ENCODE assay signal across 10 mouse cellular contexts in the genomic region with DNA sequence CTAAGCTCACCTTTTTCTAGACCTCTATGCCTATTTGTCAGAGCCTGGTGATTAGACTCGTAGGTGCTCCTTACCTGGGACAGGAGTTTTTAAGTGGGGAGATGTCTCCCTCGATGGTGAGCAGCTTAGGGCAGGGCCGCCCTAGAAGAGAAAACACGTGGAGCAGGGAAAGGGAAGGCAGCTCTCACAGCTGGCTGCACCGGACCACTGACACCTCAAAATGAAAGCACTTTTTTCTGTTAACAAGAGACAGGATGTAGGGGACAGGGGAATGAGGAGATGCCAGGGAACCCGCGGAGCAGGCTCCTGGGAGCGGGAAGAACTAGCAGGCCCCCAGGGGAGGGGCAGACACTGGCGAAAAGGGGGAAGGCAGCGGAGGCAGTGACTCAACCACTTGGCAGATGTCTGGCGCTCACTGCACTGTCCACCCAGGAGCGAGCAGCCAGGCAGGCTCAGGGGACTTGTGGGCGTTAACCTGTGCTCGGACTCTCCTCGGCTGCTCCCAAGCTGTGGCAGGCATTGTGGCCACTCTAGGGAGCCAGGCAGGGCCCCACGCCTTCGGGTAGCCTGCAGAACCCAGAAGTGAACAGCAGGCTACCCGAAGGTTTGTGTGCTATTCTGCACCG. TPM values are rescaled to one million over a fixed set of nuclear protein-coding genes. Genes with fewer than 3 reads are reported as not detected.
DNase-seq lines count a peak whose midpoint lies in the region; ATAC-seq and TF ChIP-seq lines count a peak whose summit lies in the region.
"Had no signal": no experiment of that assay in that cellular context is flagged by ENCODE, and none has a peak within 500 bp of the region (broad histone marks: within the 10 kb centered on the region; RNA-seq: fewer than 3 reads in every experiment).

No protein-coding gene starts in this region.

- H3K9ac ChIP-seq in kidney, postnatal 0 days (ENCODE audit: low read depth, low read length), result no peak overlapping the region
- no peak overlapping the region for H3K9ac ChIP-seq in midbrain, embryonic 14.5 days (replicated peaks; ENCODE audit: low read length)

- H3K4me3 ChIP-seq in kidney, postnatal 0 days (replicated peaks; ENCODE audit: low read depth, low read length), result no peak overlapping the region
- H3K4me3 ChIP-seq in midbrain, embryonic 14.5 days (replicated peaks; ENCODE audit: low read depth, low read length), result no peak overlapping the region

- H3K4me2 ChIP-seq in kidney, postnatal 0 days (ENCODE audit: low read length), result peak overlapping the region; percentile 23
- no peak overlapping the region for H3K4me2 ChIP-seq in midbrain, embryonic 14.5 days (ENCODE audit: low read length)

- peak; percentile 16 for DNase-seq in kidney, adult 9 months
- DNase-seq in kidney, adult 11 months, result no peak
- peak; percentile 5 for DNase-seq in gastrocnemius, postnatal 14 days
- DNase-seq in kidney, postnatal 0 days (ENCODE audit: low spot score), result no peak
- DNase-seq in spleen, postnatal 14 days (ENCODE audit: low spot score in 2 of 2), result no peak
- DNase-seq in c-Kit-positive CD71-positive TER-119-positive erythroid progenitor cells, embryonic 14.5 days (ENCODE audit: low spot score), result no peak
- DNase-seq in midbrain, embryonic 14.5 days, result no peak

- no peaks in the 10 kb centered on the region for H3K9me3 ChIP-seq in kidney, postnatal 0 days (replicated peaks; ENCODE audit: low read length)
- no peaks in the 10 kb centered on the region for H3K9me3 ChIP-seq in midbrain, embryonic 14.5 days (ENCODE audit: control insufficient read depth, low read length)

- no peak for TF ChIP-seq CTCF in kidney, postnatal 0 days (IDR thresholded peaks at IDR 0.05; ENCODE audit: low read depth)

- no peaks in the 10 kb centered on the region for H3K36me3 ChIP-seq in kidney, postnatal 0 days (ENCODE audit: insufficient read depth, low read length)
- no peaks in the 10 kb centered on the region for H3K36me3 ChIP-seq in midbrain, embryonic 14.5 days (ENCODE audit: control insufficient read depth, insufficient read depth, low read length)

- H3K27ac ChIP-seq in kidney, postnatal 0 days, result no peak overlapping the region
- H3K27ac ChIP-seq in midbrain, embryonic 14.5 days (replicated peaks; ENCODE audit: low read depth, low read length), result no peak overlapping the region

- 65% methylated on average over 19 of the region's 19 CpGs for WGBS in kidney, postnatal 0 days
- WGBS in midbrain, embryonic 14.5 days, result 74% methylated on average over 19 of the region's 19 CpGs

- intact Hi-C loops in gastrocnemius, postnatal 14 days (cut with DNase I; ENCODE audit: low total_unique reads), result no loop called here

- no peaks in the 10 kb centered on the region for H3K27me3 ChIP-seq in kidney, postnatal 0 days (ENCODE audit: insufficient read depth, low read length)
- no peaks in the 10 kb centered on the region for H3K27me3 ChIP-seq in midbrain, embryonic 14.5 days (ENCODE audit: control insufficient read depth, insufficient read depth, low read length)

- H3K4me1 ChIP-seq in kidney, postnatal 0 days (replicated peaks; ENCODE audit: insufficient read depth, low read length), result no peaks in the 10 kb centered on the region
- no peaks in the 10 kb centered on the region for H3K4me1 ChIP-seq in midbrain, embryonic 14.5 days (ENCODE audit: control insufficient read depth, insufficient read depth, low read length)

- no peak for ATAC-seq in kidney, postnatal 0 days (replicated peaks; ENCODE audit: low FRiP score, low read depth)
- 0 out of 2 replicates have a peak, but pooled peaks have one; percentile 47 for ATAC-seq in megakaryocyte-erythroid progenitor cell, adult 5-6 weeks (replicated peaks; ENCODE audit: low FRiP score, low TSS enrichment, poor library complexity, severe bottlenecking)
- ATAC-seq in midbrain, embryonic 14.5 days (ENCODE audit: low FRiP score, low TSS enrichment), result no peak

RNA-seq across cellular contexts. Expression of gene Gm4907, which starts 58.8 kb away (rescaled TPM):
- not detected for total RNA-seq in gastrocnemius, postnatal 14 days (2021)
- not detected in 2 replicates for polyA plus RNA-seq in kidney, postnatal 0 days (2015; fragmentation: Nextera tagmentation; extraction: Ambion mirVana)
- not detected in 2 replicates for total RNA-seq in megakaryocyte-erythroid progenitor cell, adult 5-6 weeks (2014; fragmentation: Nextera tagmentation)
- total RNA-seq in megakaryocyte-erythroid progenitor cell, adult 5-6 weeks (2017), result not detected in 2 replicates
- polyA plus RNA-seq in midbrain, embryonic 14.5 days (2014; fragmentation: Nextera tagmentation; extraction: Ambion mirVana), result not detected in 2 replicates
- total RNA-seq: ES-E14; left cerebral cortex, adult 18-20 months had no signal

Comparison
In these comparisons a context has a peak if more than half of its experiments do, and no peak if none do; other contexts are left out.
1. DNase-seq: peak in kidney, adult 9 months (single experiment) and gastrocnemius, postnatal 14 days (single experiment); none in kidney, adult 11 months (single experiment), kidney, postnatal 0 days (single experiment), spleen, postnatal 14 days (0 of 2), c-Kit-positive CD71-positive TER-119-positive erythroid progenitor cells, embryonic 14.5 days (single experiment) and midbrain, embryonic 14.5 days (single experiment).